Mouse (Mus musculus): ENCODE measurements at regions not wholly inside any gene's neighbourhood (a gene's known extent, or its start where the extent isn't known, plus 50 kb on each side); places are given as distances from the start of the nearest gene placed in this dataset.

DNA sequence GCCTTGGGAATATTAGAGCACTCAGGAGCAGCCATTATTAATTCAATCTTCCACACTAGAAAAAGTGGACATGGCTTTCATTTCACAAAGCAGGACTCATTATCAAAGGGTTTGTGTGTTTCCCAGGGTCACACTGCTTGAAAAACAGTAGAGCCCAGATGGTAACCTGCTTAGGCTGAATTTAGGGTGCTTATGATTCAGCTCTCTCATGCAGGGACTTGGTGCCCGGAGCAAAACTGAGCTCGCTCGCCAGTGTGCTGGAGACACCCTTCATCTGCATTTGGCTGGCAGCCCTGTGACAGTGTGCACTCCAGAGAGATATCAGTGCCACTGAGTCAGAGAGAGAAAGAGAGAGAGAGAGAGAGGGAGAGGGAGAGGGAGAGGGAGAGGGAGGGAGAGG is 308.0 kb upstream of the Fam19a5 start:
- no peak for TF ChIP-seq GATA1 (IDR thresholded peaks at IDR 0.05; ENCODE audit: borderline replicate concordance, low read length)
- no peak for TF ChIP-seq CTCF (IDR thresholded peaks at IDR 0.05; ENCODE audit: low read depth, low read length)
